Mouse (Mus musculus) liver, embryonic 14.5 days (tissue): ENCODE measurements at regions not wholly inside any gene's neighbourhood (a gene's known extent, or its start where the extent isn't known, plus 50 kb on each side); places are given as distances from the start of the nearest gene placed in this dataset.

ENCODE experiments used
- ATAC-seq: fragments of 200-750 bp; cut with Nextera tagmentation; 2 replicates; pipeline ENCODE4 v1.8.0; 2017; ENCODE audit warnings: moderate number of reproducible peaks, mild to moderate bottlenecking, moderate library complexity; ENCODE audit not compliant: insufficient read depth
- DNase-seq, 3 experiments: peaks; one replicate each; pipeline ENCODE4 v3.0.0-alpha.2; 2012 to 2013; ENCODE audit warnings: low read depth in 3 of 3, low spot score in 3 of 3
- H3K27ac ChIP-seq: fragments of 300-500 bp; sonication (generic); 2 replicates; pipeline ENCODE4 v1.5.1; 2014; ENCODE audit warnings: moderate library complexity, mild to moderate bottlenecking, control low read depth, inconsistent platforms
- H3K27me3 ChIP-seq: fragments of 300-500 bp; sonication (generic); 2 replicates; pipeline ENCODE4 v1.6.1; 2014; ENCODE audit warnings: mild to moderate bottlenecking, low read length, moderate library complexity; ENCODE audit not compliant: control insufficient read depth, insufficient read depth
- H3K36me3 ChIP-seq: fragments of 300-500 bp; sonication (generic); replicated peaks from 2 replicates; pipeline ENCODE4 v1.6.1; 2014; ENCODE audit warnings: low read depth; ENCODE audit not compliant: control insufficient read depth, insufficient read depth
- H3K4me1 ChIP-seq, 2 experiments: fragments of 200-500 bp in 1 of 2; fragments of 300-500 bp in 1 of 2; sonication (generic) in 1 of 2; replicated peaks; 2 replicates each; pipeline ENCODE4 v1.6.1; 2012 to 2014; ENCODE audit warnings: antibody characterized with exemption in 1 of 2, inconsistent platforms in 1 of 2, low read length in 1 of 2; ENCODE audit not compliant: control insufficient read depth in 2 of 2, insufficient read depth in 2 of 2
- H3K4me2 ChIP-seq: fragments of 300-500 bp; sonication (generic); 2 replicates; pipeline ENCODE4 v1.6.1; 2014; ENCODE audit warnings: low read depth, mild to moderate bottlenecking, control low read depth, moderate library complexity
- H3K4me3 ChIP-seq, 2 experiments: fragments of 200-500 bp in 1 of 2; fragments of 300-500 bp in 1 of 2; sonication (generic) in 1 of 2; 2 replicates each; pipeline ENCODE4 v1.5.1; 2012 to 2014; ENCODE audit warnings: low read depth in 2 of 2, low read length in 2 of 2, mild to moderate bottlenecking in 2 of 2, control low read depth in 1 of 2, inconsistent platforms in 1 of 2, moderate library complexity in 1 of 2; ENCODE audit not compliant: insufficient read depth in 1 of 2
- H3K9ac ChIP-seq: fragments of 300-500 bp; sonication (generic); replicated peaks from 2 replicates; pipeline ENCODE4 v1.6.1; 2014; ENCODE audit warnings: mild to moderate bottlenecking, control low read depth, moderate library complexity
- H3K9me3 ChIP-seq: fragments of 300-500 bp; sonication (generic); 2 replicates; pipeline ENCODE4 v1.6.1; 2016; ENCODE audit warnings: low read length, mixed read lengths; ENCODE audit not compliant: control insufficient read depth
- CTCF ChIP-seq: IDR thresholded peaks from 2 replicates; pipeline ENCODE4 v1.5.1; 2016; ENCODE audit warnings: antibody characterized with exemption, low read depth, control low read depth
- EP300 ChIP-seq: IDR thresholded peaks from 2 replicates; pipeline ENCODE4 v1.6.1; 2016; ENCODE audit warnings: antibody characterized with exemption, low read depth
- WGBS: fragments of 180-500 bp; shearing (Covaris S2); extraction: QIAGEN DNeasy Blood & Tissue Kit; methylation state at CpG from one replicate; pipeline ENCODE4 v1.1.7; 2014; ENCODE audit not compliant: insufficient replicate concordance; 5-methylcytosine and 5-hydroxymethylcytosine counted together

GRCm38 (mm10) chrX:12462936-12463647 lies 124.5 kb upstream of the Atp6ap2 start:
- ATAC-seq (no peak), DNase-seq (no peak)
- Histone ChIP-seq H3K9me3 (no peaks in the 10 kb centered on the region), H3K9ac (no peak overlapping the region), H3K4me1 (peaks cover 0 to 5% of the 10 kb centered on the region in 2 experiments; a peak in 1 of 4 replicates), H3K27me3 (no peaks in the 10 kb centered on the region), H3K36me3 (no peaks in the 10 kb centered on the region), H3K27ac (no peak overlapping the region), H3K4me2 (no peak overlapping the region), H3K4me3 (no peak overlapping the region)
- TF ChIP-seq EP300 (no peak), CTCF (no peak)
- WGBS: 64% methylated on average over 11 of the region's 11 CpGs

- Histone ChIP-seq H3K4me3 (no peak overlapping the region), H3K4me1 (peaks cover 0 to 5% of the 10 kb centered on the region in 2 experiments; a peak in 1 of 4 replicates), H3K27me3 (no peaks in the 10 kb centered on the region), H3K4me2 (no peak overlapping the region), H3K36me3 (no peaks in the 10 kb centered on the region), H3K27ac (no peak overlapping the region), H3K9me3 (no peaks in the 10 kb centered on the region), H3K9ac (no peak overlapping the region)
- DNase-seq (no peak), ATAC-seq (no peak)
- TF ChIP-seq CTCF: no peak
- no peak for TF ChIP-seq EP300
- 51% methylated on average over 10 of the region's 10 CpGs for WGBS
Observed at GRCm38 (mm10) chrX:12466312-12466711, 121.3 kb upstream of the Atp6ap2 start.

GRCm38 (mm10) chrX:12466897-12467296 lies 120.7 kb upstream of the Atp6ap2 start:
- H3K27ac ChIP-seq: no peak overlapping the region
- no peak for DNase-seq
- TF ChIP-seq EP300 (no peak), CTCF (no peak)
- H3K4me3 ChIP-seq: no peak overlapping the region
- no peaks in the 10 kb centered on the region for H3K36me3 ChIP-seq
- peaks cover 0 to 5% of the 10 kb centered on the region in 2 experiments; a peak in 1 of 4 replicates for H3K4me1 ChIP-seq
- H3K9me3 ChIP-seq: no peaks in the 10 kb centered on the region
- H3K4me2 ChIP-seq: no peak overlapping the region
- WGBS: 19% methylated on average over 6 of the region's 6 CpGs
- H3K27me3 ChIP-seq: no peaks in the 10 kb centered on the region
- no peak for ATAC-seq
- H3K9ac ChIP-seq: no peak overlapping the region

- 39% methylated on average over 9 of the region's 10 CpGs for WGBS
- ATAC-seq (no peak), DNase-seq (no peak)
- peaks cover 0 to 5% of the 10 kb centered on the region in 2 experiments; a peak in 1 of 4 replicates for H3K4me1 ChIP-seq
- no peaks in the 10 kb centered on the region for H3K36me3 ChIP-seq
- no peaks in the 10 kb centered on the region for H3K9me3 ChIP-seq
- H3K27me3 ChIP-seq: no peaks in the 10 kb centered on the region
- no peak for TF ChIP-seq EP300
- no peak for TF ChIP-seq CTCF
- H3K4me2 ChIP-seq: no peak overlapping the region
- no peak overlapping the region for H3K27ac ChIP-seq
- H3K4me3 ChIP-seq: no peak overlapping the region
- no peak overlapping the region for H3K9ac ChIP-seq
Observed at GRCm38 (mm10) chrX:12467528-12468179, 119.9 kb upstream of the Atp6ap2 start.

- no peak for ATAC-seq
- no peak overlapping the region for H3K4me2 ChIP-seq
- no peaks in the 10 kb centered on the region for H3K4me1 ChIP-seq
- no peak overlapping the region for H3K4me3 ChIP-seq
- WGBS: 58% methylated on average over 5 of the region's 5 CpGs
- no peaks in the 10 kb centered on the region for H3K9me3 ChIP-seq
- no peak overlapping the region for H3K9ac ChIP-seq
- H3K27me3 ChIP-seq: no peaks in the 10 kb centered on the region
- no peak for DNase-seq
- no peaks in the 10 kb centered on the region for H3K36me3 ChIP-seq
- TF ChIP-seq EP300 (no peak), CTCF (no peak)
- H3K27ac ChIP-seq: no peak overlapping the region
Observed at GRCm38 (mm10) chrX:12472296-12472695, 115.3 kb upstream of the Atp6ap2 start.
